Mouse (Mus musculus) olfactory bulb, adult 2 months (tissue): ENCODE results near the gene Pum3.

Experiments
- CTCF ChIP-seq: fragments of 200-500 bp; IDR thresholded peaks from 2 replicates; pipeline ENCODE4 v1.5.1; 2012; ENCODE audit warnings: low read depth, mild to moderate bottlenecking, low read length, moderate library complexity; ENCODE audit not compliant: insufficient read depth
- POLR2A ChIP-seq: fragments of 200-500 bp; IDR thresholded peaks from 2 replicates; pipeline ENCODE4 v1.6.1; 2012; ENCODE audit warnings: mild to moderate bottlenecking, low read depth, low read length, moderate library complexity; ENCODE audit not compliant: insufficient read depth

- no peak for TF ChIP-seq CTCF
- TF ChIP-seq POLR2A: no peak
Measured at GRCm38 (mm10) chr19:27437982-27438652, 8.5 kb upstream of the Pum3 start.
